Mouse (Mus musculus) urinary bladder, postnatal 25 days (tissue): ENCODE data around the gene Gm20708.
"Not testable (repeated sequence)": the region's sequence is repeated elsewhere in the genome, so short reads cannot be mapped to it uniquely, and the experiment has no call there.

ENCODE experiments used
- DNase-seq: peaks from one replicate; pipeline ENCODE4 v3.0.0; 2022; ENCODE audit warnings: low spot score

The Gm20708 gene

DNA sequence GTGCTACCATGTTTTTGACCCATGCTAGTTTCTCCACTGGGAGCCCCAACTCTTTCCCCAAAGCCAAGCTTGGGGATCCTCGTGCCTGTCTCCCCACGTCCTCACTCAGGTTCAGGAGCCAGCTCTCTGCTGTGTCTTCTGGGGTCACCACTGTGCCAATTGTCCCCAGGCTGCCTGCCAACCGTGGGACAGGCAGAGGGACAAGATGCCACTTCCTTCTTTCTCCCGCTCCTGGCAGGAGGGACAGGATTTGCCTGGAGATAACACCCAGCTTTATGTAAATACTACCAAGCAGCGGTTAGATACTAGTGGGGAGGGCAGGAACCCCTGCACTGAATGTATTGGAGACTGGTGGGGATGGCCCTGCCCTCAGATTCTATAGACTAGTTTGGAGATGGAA lies 4.4 kb downstream of the Gm20708 start:
- no peak for DNase-seq

DNA sequence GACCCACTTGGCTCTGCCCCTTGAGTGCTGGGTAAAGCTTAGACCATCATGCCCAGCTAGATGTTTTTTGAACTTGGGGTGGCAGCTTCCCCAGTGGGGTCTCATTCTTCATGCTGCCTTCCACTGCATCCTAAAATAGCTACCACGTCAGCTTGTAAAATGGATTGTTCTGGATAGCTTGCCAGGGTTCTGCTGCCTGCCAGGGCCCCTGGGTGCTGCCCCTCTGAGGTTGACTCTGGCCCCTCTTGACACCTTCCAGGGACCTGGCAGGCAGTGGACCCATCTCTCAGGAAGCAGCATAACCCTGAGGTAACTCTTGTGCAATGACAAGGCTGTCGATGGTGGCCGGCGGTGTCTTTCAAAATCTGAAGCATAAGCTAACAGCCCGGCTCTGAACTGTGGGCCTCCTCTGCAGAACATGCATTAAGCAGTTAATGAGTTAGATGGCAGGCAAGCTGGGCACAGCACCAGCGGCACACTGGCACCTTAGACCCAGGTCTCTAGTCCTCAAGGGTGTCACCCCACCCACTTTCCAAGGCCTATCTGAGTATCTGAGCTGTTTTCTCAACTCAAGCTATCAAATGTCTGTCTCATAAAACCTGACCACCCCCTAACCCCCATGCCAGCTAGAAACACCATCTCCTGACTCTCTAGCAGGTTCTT lies 5.4 kb downstream of the Gm20708 start:
- DNase-seq: no peak

DNA sequence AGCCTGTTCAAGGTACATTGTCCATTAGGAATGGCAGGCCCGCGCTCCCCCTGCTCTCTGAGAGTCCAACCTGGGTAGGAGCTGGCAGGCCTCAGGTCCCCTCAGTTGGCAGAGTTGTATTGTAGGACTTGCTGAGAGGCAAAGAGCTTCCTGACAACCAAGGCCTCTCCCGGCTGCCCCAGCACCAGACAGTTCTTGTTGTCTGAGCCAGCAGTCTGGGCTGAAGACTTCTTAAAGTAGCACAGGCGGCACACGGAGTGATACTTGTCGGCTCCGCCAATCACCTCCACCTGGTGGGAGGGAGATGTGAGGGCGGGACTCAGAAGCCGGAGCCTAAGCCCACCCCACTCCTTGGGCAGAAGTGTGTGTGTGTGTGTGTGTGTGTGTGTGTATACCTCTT lies 6.4 kb downstream of the Gm20708 start:
- not testable (repeated sequence) for DNase-seq

DNA sequence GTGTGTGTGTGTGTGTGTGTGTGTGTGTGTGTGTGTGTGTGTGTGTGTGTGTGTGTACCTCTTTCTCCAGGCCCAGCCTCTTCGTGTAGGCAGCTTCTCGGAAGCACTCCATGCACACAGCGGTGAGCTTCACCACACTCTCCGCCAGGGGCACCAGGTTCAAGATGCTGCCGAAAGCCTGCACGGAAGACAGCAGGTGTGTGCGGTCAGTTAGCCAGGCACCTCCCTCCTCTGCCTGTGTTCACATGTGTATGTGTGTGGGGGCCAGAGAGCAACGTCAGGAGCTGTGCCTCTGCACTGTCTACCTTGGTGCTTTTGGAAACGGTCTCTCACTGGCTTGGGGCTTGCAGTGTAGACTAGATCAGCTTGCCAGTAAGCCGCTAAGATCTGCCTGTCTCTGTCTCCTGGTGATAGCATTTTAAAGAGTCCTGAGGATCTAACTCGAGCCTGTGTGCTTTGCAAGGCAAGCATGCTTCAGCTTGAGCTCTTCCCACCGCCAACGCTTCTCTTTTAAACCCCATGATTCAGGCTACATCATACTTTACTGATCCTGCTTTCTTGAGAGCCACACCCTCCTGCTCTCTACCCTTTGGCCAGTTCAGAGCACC lies 7.0 kb downstream of the Gm20708 start:
- no peak for DNase-seq

DNA sequence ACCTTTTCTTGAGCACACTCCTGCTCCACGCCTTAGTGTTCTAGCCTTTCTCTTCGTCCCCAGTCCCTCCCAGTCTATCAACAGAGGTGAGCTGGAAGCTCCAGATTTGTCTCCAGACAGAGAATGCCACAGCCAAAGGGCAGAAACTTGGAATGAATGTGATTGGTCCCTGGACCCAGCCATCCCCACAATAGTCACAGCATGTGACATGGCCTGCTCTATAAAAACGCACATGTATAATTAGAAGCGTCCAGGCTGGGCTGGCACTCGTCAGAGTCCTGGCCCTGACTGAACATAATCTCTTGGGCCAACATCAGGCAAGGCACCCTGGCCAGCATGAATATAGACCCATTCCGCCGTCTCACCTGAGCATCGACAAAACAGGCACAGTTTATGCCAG lies 9.6 kb downstream of the Gm20708 start:
- no peak for DNase-seq

DNA sequence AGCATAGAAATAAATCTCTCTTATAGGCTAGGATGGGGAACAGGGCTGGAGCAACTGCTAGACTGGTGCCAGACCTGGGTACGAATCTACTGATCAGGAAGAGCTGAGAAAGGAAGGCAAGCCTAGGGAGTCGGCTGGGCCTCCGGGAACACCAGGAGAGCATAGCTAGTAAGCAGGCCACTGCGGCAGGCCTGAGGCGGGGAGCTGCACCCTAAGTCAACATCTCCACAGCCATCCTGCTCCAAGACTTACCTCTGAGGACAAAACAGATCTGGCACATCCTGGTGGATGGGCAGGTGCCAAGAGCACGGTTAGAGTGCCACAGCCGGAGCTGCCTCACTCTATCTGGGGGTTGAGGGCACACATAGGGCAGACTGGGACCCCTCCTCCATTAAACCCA lies 10.7 kb downstream of the Gm20708 start:
- DNase-seq: no peak

DNA sequence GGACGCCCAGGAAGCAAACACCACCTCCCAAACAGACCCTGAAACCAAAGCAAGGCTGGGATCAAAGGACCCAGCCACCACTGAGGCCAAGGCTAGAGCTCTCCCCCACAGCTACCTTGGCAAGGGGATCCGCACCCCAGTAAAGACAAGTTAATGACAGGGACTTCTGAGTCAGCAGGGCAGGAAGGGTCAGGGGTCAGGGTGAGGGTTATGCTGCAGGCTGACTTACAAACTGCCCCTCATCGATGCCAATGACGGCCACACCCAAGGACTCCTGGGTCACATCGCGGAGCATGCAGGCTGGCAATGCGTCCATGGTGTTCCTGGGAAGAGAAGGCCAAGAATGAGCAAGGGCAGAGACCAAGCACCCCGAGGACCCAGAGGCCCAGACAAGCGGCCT lies 12.4 kb downstream of the Gm20708 start:
- DNase-seq: no peak

DNA sequence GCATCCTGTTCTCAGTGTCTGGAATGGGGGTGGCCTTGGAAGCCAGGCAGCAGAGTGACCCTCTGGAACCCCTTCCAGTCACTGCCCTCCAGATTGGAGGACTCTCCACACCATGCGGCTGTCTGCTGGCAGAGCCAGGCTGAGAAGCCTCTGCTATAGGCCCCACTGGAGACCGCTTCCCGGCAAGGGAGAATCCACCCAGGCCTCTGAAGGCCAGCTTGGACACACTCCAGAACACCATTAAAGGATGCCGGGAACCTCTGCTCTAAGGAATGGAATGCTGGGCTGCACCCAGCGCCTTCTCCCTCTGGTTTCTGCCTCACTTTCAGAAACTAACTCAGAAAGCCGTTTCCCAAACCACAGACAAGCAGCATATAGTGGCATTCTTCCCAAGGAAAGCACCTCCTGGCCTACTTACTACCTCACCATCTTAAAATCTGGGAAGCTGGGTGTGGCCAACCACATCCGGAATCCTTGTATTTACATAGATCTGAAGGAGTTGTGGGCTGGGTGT lies 13.3 kb downstream of the Gm20708 start:
- DNase-seq: peak; percentile 40

GRCm38 (mm10) chr11:117823411-117823810 lies 13.9 kb downstream of the Gm20708 start:
- DNase-seq: no peak

GRCm38 (mm10) chr11:117824060-117824969 lies 14.8 kb downstream of the Gm20708 start:
- peak; percentile 68 for DNase-seq

GRCm38 (mm10) chr11:117825333-117826101 lies 16.0 kb downstream of the Gm20708 start, which contains the start of the genes Afmid and Tk1:
Gene Afmid, plus strand, starts transcription at chr11:117825924.
Gene Tk1, minus strand, starts transcription at chr11:117826092.
- DNase-seq: peak; percentile 61

GRCm38 (mm10) chr11:117826164-117826563 lies 16.7 kb downstream of the Gm20708 start:
- peak; percentile 24 for DNase-seq

DNA sequence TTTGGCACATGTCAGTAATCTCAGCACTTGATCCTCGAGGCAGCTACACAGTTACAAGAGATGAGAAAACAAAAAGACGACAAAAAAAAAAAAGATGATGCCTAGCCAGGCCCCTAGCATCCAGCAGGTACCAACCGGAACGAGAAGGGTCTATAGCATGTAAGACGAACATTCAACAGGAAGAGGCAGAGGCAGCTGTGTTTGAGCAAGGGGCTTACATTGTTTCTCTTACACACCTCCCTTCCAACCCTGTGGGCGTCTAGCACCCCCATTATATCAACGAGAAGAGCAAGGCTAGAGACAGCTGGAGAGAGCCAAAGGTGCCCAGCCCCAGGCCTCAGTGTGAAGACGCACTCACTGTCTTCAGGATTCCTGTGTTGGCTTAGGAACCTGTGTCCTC lies 17.4 kb downstream of the Gm20708 start:
- DNase-seq: no peak

DNA sequence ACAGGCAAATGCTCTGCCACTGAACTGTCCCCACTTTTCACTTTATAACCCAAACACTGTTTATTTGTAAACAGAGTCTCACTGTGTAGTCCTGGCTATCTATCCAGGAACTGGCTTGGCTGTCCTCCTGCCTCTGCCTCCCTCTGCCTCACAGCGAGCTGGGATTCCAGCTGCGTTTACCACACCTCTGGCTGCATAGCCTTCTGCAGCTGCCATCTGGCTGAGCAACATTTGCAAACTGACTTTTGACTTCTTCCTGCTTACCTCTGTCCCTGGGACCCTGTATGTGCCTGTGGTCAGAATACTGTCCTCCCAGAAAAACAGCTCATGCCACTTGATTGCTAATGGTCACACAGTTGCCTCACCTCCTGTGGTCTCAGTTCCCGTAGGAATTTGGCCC lies 17.9 kb downstream of the Gm20708 start:
- DNase-seq: no peak

DNA sequence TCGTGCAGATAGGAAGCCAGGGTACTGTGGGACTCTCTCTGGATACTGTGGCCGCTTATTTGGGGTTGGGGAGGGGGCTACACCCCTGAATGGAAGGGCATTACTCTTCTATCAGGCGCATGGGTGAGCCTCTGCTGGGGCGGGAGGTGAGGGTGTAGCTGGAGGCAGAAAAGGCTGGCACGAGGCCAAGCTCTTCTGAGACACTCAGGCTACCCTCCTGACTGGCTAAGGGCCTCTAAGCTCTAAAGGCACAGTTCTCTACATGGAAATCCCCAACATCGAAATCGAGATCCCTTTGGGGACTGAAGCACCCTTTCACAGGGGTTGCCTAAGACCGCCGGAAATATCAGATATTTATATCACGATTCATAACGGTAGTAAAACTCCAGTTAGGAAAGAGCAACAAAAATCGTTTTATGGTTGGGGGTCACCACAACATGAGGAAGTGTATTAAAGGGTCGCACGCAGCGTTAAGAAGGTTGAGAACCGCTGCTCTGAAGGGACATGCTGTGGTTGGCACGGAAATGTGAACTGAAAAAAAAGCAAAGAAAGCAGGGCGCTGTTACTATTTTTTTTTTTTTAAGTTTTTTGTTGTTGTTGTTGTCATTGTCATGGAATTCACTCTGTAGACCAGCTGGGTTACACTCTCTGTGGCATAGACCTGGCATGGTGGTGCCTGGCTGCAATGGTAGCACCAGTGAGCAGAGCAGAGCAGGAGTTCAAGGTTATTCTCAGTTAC lies 18.9 kb downstream of the Gm20708 start:
- no peak for DNase-seq

DNA sequence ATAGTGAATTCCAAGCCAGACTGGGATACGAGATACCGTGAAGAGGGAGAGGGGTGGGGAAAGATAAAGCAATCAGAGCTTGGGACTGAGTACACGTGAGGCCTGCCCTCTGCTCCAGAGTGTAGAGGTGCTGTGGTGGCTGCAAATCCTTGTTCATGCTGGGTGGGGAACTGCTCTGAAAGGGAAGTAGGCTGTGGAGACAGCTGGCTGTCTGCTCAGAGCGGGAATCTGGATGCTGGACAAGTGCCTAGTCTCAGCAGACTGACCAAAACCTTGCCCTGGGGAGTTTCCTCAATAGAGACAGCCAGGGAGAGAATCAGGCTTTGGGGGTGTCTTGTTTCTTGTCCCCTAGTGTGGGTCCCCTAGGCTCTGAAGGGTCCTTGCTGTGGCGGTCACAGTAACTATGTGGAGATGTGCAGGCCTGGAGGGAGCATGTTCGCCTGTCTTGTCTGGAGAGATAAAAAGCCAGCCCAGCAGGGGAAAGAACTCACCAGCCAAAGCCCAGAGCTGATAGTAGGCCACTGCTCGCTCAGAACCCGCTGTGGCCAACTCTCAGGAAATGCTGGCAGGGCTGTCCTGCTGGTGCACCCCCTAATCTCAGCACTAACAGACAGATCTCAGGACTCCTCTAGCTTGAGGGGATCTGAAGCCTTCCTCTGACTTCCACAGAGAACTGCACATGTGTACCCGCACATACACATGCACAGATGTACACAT lies 19.6 kb downstream of the Gm20708 start:
- DNase-seq: no peak

- no peak for DNase-seq
Measured at GRCm38 (mm10) chr11:117829671-117830215, 20.3 kb downstream of the Gm20708 start.

DNA sequence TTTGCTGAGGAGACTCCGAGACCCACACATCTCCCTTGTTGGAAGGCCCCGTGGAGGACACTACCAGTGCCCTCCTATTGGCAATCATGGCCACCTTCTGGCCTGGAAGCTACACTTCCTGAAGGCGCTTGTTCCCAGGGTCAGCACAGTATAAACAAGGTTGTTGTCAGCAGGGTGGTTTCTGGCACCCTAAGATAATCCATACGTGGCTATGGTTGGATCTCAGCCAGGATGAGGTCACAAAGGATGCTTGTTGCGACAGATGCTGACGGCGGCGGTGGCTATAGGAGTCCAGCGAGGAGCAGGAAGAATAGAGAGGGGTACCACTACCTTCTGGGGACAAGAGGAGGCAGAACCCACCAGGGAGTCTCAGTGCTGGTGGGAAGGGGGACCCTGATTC lies 20.9 kb downstream of the Gm20708 start:
- DNase-seq: no peak

DNA sequence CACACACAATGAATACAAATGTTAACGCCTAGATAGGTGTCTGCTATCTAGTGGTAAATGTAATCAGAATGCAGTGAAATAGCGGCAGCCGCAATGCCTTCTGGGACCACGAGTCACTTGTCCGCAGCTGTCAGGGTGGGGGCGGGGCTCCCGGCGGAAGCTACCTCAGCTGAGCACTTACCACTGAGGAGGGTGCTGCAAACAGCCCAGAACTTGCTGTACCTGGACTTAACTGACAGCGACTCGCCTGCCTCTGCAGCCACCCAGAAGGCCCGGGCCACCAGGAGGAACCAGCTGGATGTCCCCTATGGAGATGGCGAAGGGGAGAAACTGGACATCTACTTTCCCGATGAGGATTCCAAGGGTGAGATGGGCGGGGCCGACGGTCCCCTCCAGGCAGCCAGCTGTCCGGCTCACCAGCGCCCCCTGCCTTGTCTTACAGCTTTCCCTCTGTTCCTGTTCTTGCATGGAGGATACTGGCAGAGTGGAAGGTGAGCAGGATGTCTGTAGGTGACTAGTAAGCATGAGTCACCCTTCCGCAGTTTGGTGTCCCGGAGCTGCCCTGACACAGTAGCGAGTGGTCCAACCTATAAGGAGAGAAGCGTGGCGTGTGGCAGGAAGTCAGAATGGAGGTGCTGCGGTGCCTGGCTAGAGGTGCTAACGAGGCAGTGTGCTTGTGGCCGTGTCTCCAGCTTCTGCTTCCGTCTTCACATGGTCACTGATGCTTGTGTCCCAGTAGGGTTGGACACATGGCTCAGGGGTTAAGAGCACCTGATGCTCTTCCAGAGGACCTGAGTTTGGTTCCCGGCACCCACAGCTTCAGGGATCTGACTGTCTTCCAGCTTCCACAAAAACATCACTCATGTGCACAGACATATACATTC lies 22.9 kb downstream of the Gm20708 start:
- DNase-seq: peak; percentile 73
